Mouse (Mus musculus) liver, embryonic 12.5 days (tissue): ENCODE measurements around the gene Tuba3b. TPM values are rescaled to one million over a fixed set of nuclear protein-coding genes. Genes with fewer than 3 reads are reported as not detected.

Experiments
- ATAC-seq: fragments of 200-750 bp; cut with Nextera tagmentation; 2 replicates; pipeline ENCODE4 v1.8.0; 2017; ENCODE audit warnings: moderate number of reproducible peaks, mild to moderate bottlenecking, moderate library complexity
- H3K27ac ChIP-seq: fragments of 300-500 bp; sonication (generic); 2 replicates; pipeline ENCODE4 v1.5.1; 2016; ENCODE audit warnings: mild to moderate bottlenecking
- H3K27me3 ChIP-seq: fragments of 300-500 bp; sonication (generic); replicated peaks from 2 replicates; pipeline ENCODE4 v1.6.1; 2016; ENCODE audit warnings: mild to moderate bottlenecking, moderate library complexity
- H3K36me3 ChIP-seq: fragments of 300-500 bp; sonication (generic); 2 replicates; pipeline ENCODE4 v1.6.1; 2016; ENCODE audit warnings: mild to moderate bottlenecking, moderate library complexity
- H3K4me1 ChIP-seq: fragments of 300-500 bp; sonication (generic); 2 replicates; pipeline ENCODE4 v1.6.1; 2016
- H3K4me2 ChIP-seq: fragments of 300-500 bp; sonication (generic); 2 replicates; pipeline ENCODE4 v1.6.1; 2016; ENCODE audit warnings: mild to moderate bottlenecking, moderate library complexity
- H3K4me3 ChIP-seq: fragments of 300-500 bp; sonication (generic); 2 replicates; pipeline ENCODE4 v1.5.1; 2016; ENCODE audit warnings: mild to moderate bottlenecking, moderate library complexity
- H3K9ac ChIP-seq: fragments of 300-500 bp; sonication (generic); 2 replicates; pipeline ENCODE4 v1.6.1; 2016; ENCODE audit warnings: mild to moderate bottlenecking, moderate library complexity
- H3K9me3 ChIP-seq: fragments of 300-500 bp; sonication (generic); replicated peaks from 2 replicates; pipeline ENCODE4 v1.6.1; 2016; ENCODE audit warnings: mild to moderate bottlenecking, moderate library complexity
- WGBS: fragments of 180-500 bp; shearing (Covaris S2); methylation state at CpG from one replicate; pipeline ENCODE4 v1.1.7; 2016; ENCODE audit not compliant: insufficient replicate concordance; 5-methylcytosine and 5-hydroxymethylcytosine counted together
- polyA plus RNA-seq: library from polyadenylated mRNA; unstranded; fragments of >200 nt; fragmentation: Nextera tagmentation; extraction: Ambion mirVana; gene quantifications from 2 replicates; pipeline ENCODE4 v1.2.1, GENCODE M21; 2016

Gene Tuba3b
- polyA plus RNA-seq, 1 experiment from 2014 or later, result not detected

DNA sequence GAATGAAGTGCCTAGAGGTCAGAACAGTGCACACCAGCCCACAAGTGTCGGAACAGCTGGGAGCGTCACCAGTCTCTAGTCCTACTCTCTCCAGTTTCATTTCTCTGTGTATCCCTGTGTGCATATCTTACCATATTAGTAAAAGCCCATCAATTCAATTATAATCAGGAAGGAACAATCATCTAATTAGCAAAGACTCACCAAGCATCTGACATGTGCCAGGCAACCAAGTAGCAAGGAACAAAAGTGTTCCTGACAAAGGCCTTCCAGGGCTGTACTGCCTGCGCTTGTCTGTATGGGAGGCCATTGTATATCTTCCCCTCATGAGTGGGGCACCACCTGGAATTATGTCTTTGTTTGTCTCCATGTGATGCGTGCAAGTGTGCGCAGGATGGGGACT lies 4.7 kb upstream of the Tuba3b start:
- H3K27ac ChIP-seq, result no peak overlapping the region
- H3K4me2 ChIP-seq, result no peak overlapping the region
- H3K4me1 ChIP-seq, result no peaks in the 10 kb centered on the region
- H3K9me3 ChIP-seq, result no peaks in the 10 kb centered on the region
- 84% methylated on average over 5 of the region's 5 CpGs for WGBS
- no peaks in the 10 kb centered on the region for H3K36me3 ChIP-seq
- no peak overlapping the region for H3K4me3 ChIP-seq
- no peak for ATAC-seq
- H3K9ac ChIP-seq, result no peak overlapping the region
- no peaks in the 10 kb centered on the region for H3K27me3 ChIP-seq

DNA sequence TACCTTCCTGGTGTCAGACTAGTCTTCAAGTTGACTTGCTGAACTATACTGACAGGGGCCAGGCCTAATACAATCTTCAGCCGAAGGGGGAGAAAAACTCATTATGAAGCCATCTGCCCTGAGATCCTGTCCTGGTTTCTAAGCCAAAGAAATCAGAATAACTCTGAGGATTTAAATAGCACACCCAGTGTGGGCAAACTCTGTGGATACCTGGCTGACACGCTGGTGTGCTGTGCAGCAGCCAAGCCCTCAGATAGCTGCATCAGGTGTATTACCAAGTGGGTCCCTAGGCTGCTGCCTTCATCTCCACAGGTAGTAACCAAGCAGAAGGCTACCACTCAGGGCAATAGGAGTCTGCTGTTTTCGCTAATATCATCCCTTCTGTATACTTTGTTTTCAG lies 2.9 kb upstream of the Tuba3b start:
- ATAC-seq, result no peak

DNA sequence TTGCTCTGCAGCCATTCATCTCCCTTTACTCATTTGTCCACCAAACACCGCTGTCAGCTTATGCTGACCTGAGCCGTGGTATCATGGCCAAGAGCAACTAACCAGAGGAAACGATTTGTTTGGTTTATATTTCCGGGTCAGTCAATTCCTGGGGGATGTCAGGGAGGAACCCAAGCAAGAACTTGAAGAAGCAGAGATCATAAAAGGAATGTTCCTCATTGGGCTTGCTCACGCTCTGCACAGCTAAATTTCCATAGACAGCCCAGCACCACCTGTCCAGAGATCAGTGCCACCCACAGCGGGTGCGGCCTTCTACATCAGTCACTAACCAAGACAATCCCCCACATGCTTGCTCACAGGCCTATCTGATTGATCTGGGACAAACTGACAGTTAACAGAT lies 1.3 kb upstream of the Tuba3b start, which contains the start of gene Lmntd1:
Gene Lmntd1 (minus strand): TSS at position 101 of the 400 bp plus-strand sequence.
- 70% methylated on average over 7 of the region's 7 CpGs for WGBS
- Histone ChIP-seq H3K27me3 (no peaks in the 10 kb centered on the region), H3K4me3 (no peak within 1 kb of the TSS), H3K4me1 (no peaks in the 10 kb centered on the region), H3K27ac (no peak within 1 kb of the TSS), H3K9me3 (no peaks in the 10 kb centered on the region), H3K4me2 (no peak within 1 kb of the TSS), H3K36me3 (no peaks in the 10 kb centered on the region), H3K9ac (no peak within 1 kb of the TSS)
- ATAC-seq, result no peak

More for the DNA sequence above, 2.9 kb upstream of the Tuba3b start:
- Histone ChIP-seq H3K36me3 (no peaks in the 10 kb centered on the region), H3K27me3 (no peaks in the 10 kb centered on the region), H3K27ac (no peak overlapping the region), H3K4me1 (no peaks in the 10 kb centered on the region), H3K9ac (no peak overlapping the region), H3K4me3 (no peak overlapping the region), H3K9me3 (no peaks in the 10 kb centered on the region), H3K4me2 (no peak overlapping the region)
- 70% methylated on average over 3 of the region's 3 CpGs for WGBS

DNA sequence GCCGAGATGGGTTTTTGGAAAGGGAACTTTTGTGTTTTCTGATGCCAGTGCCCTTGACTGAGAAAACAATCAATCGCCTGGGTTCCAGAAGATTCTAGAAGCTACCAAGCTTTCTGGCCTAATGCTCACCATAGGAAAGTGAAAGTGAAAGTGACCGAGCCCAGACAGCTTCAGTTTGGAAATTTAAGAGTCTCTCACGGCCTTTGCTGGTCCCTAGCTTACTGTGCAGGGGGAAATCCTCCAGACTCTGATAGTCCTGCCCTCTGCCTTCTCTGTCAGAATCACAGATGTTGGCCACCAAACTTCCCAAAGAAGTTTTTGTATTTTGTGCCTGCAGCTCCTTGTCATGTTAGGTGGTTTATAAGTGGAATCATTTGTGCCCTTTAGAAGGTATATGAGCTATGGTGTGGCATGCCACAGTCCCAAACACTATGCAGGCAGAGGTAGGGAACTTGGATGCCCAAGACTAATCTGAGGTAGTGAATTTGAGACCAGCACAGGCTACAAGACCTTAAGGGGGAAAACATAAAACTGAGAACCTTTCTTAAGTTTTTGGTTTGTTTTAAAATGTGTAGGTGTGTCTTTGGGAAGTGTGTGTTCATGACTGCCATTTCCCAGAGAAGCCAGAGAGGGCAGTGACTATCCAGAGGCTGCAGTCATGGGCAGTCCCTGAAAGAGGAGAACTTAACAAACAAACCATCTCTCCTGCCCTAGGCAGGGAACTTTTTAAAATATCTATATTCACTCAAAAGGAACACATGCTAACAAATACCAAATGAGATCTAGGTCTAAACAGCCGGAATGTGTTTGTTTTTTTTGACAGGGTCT lies 1.1 kb downstream of the Tuba3b start:
- peak overlapping the region; percentile 17; the same call in 1 of the 2 replicates for H3K4me2 ChIP-seq
- H3K4me1 ChIP-seq, result no peaks in the 10 kb centered on the region
- ATAC-seq, result no peak
- H3K27me3 ChIP-seq, result no peaks in the 10 kb centered on the region
- WGBS, result 59% methylated on average over 5 of the region's 5 CpGs
- no peak overlapping the region for H3K4me3 ChIP-seq
- no peaks in the 10 kb centered on the region for H3K9me3 ChIP-seq
- H3K9ac ChIP-seq, result no peak overlapping the region
- no peaks in the 10 kb centered on the region for H3K36me3 ChIP-seq
- no peak overlapping the region for H3K27ac ChIP-seq

DNA sequence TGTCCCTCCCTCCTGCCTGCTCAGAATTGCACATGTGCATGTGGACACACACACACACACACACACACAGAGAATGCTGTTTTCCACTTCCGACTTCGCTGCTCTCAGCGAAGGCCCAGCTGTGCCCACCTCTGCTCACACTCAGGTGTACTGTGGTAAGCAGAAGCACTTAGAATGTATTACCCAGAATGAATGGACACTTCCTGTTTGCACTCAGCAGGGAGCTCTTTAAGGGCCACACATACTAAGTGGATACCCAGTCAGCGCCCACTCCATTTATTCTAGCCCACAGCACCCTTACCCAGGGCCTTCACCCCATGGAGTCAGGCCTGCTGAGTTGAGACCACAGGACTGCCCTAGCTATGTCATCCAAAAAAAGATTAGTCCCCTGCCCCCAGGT lies 7.6 kb downstream of the Tuba3b start:
- Histone ChIP-seq H3K4me3 (no peak overlapping the region), H3K27ac (no peak overlapping the region), H3K9me3 (no peaks in the 10 kb centered on the region), H3K36me3 (no peaks in the 10 kb centered on the region), H3K27me3 (no peaks in the 10 kb centered on the region), H3K4me1 (no peaks in the 10 kb centered on the region), H3K4me2 (no peak overlapping the region), H3K9ac (no peak overlapping the region)
- 76% methylated on average over 4 of the region's 4 CpGs for WGBS
- no peak for ATAC-seq

DNA sequence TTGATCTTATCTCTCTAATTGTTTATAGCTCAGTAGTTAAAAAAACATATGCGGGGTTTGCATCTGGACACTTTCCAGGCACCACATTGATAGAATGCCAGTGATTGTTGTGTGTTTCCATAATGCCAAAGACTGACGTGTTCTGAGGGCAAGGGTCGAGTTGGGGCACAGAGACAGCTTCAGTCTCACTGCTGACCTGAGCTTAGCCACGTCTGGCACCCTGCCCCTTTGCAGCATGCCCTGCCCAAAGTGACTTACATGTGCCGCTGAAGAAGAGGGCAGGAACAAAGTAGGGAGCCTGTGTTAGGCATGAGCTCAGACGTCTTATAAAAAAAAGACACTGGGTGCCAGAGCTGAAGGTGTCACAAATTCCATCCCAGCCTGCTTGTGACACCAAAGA lies 14.7 kb downstream of the Tuba3b start:
- H3K4me2 ChIP-seq, result no peak overlapping the region
- no peak overlapping the region for H3K4me3 ChIP-seq
- ATAC-seq, result no peak
- H3K27me3 ChIP-seq, result no peaks in the 10 kb centered on the region
- no peak overlapping the region for H3K9ac ChIP-seq
- WGBS, result 48% methylated on average over 6 of the region's 6 CpGs
- no peak overlapping the region for H3K27ac ChIP-seq
- no peaks in the 10 kb centered on the region for H3K4me1 ChIP-seq
- no peaks in the 10 kb centered on the region for H3K36me3 ChIP-seq
- 0 out of 2 replicates have a peak, but pooled peaks cover 4% of the 10 kb centered on the region for H3K9me3 ChIP-seq

DNA sequence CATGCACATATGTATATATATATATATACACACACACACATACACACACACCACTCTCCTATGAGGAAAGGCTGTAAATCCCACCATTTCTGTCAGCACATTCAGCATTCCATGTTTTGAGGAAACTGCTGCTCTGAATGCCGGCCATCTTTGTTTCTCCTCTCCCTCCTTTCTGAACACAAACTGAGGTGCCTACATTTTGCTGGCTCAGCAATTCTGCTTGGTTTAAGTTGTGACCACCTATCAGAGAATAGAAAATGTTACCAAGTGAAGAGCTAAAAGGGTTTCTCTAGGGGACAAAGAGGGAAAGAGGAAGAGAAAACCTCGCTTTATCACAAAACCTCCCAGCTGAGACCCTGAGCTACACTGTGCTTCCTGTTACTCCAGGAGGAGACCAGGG lies 18.9 kb downstream of the Tuba3b start:
- no peaks in the 10 kb centered on the region for H3K36me3 ChIP-seq
- no peaks in the 10 kb centered on the region for H3K4me1 ChIP-seq
- no peak overlapping the region for H3K9ac ChIP-seq
- no peak for ATAC-seq
- H3K4me2 ChIP-seq, result no peak overlapping the region
- WGBS, result 55% methylated on average over 2 of the region's 2 CpGs
- H3K27me3 ChIP-seq, result no peaks in the 10 kb centered on the region
- no peak overlapping the region for H3K4me3 ChIP-seq
- H3K9me3 ChIP-seq, result 0 out of 2 replicates have a peak, but pooled peaks cover 8% of the 10 kb centered on the region
- no peak overlapping the region for H3K27ac ChIP-seq

DNA sequence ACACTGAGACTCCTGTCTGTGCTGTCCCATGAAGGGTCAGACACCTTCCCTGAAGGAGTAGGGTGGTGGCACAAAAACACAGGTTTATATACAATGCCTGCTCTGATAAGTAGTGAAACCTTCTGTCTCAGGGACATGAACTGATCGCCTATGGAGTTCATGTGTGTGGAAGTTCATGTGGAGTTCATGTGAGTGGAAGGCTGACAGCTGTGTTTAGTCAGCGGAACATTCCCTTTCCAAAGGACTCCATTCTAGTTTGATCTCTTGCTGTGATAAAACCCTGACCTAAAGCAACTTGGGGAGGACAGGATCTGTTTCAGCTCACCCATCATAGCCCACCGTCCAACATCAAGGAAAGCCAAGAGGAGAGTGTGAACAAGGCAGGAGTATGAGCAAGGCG lies 21.1 kb downstream of the Tuba3b start:
- no peak overlapping the region for H3K27ac ChIP-seq
- ATAC-seq, result no peak
- H3K4me2 ChIP-seq, result no peak overlapping the region
- H3K9me3 ChIP-seq, result 0 out of 2 replicates have a peak, but pooled peaks cover 14% of the 10 kb centered on the region
- no peaks in the 10 kb centered on the region for H3K36me3 ChIP-seq
- H3K4me1 ChIP-seq, result no peaks in the 10 kb centered on the region
- H3K4me3 ChIP-seq, result no peak overlapping the region
- no peak overlapping the region for H3K9ac ChIP-seq
- H3K27me3 ChIP-seq, result no peaks in the 10 kb centered on the region
- 69% methylated on average over 4 of the region's 4 CpGs for WGBS

DNA sequence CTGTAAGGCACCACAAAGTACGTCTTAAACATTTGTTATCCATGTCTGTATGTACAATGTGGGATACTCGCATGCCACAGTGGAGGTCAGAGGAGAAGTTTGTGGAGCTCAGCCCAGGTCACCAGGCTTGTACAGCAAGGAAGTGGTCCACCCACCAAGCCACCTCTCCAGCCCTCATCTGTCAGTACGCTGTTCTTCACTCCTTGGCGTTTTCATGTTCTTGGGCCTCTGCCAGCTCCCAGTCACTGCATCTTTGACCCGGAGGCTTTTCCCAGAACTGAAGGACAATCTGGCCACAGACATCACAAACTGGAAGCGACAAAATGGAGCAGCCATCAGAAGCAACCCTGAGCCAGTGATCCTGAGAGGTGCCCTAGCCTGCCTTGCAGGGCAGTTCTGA lies 22.7 kb downstream of the Tuba3b start:
- Histone ChIP-seq H3K36me3 (no peaks in the 10 kb centered on the region), H3K4me3 (no peak overlapping the region), H3K9ac (no peak overlapping the region), H3K27ac (no peak overlapping the region), H3K4me2 (no peak overlapping the region), H3K9me3 (0 out of 2 replicates have a peak, but pooled peaks cover 10% of the 10 kb centered on the region), H3K4me1 (no peaks in the 10 kb centered on the region), H3K27me3 (no peaks in the 10 kb centered on the region)
- 71% methylated on average over 6 of the region's 6 CpGs for WGBS
- no peak for ATAC-seq

DNA sequence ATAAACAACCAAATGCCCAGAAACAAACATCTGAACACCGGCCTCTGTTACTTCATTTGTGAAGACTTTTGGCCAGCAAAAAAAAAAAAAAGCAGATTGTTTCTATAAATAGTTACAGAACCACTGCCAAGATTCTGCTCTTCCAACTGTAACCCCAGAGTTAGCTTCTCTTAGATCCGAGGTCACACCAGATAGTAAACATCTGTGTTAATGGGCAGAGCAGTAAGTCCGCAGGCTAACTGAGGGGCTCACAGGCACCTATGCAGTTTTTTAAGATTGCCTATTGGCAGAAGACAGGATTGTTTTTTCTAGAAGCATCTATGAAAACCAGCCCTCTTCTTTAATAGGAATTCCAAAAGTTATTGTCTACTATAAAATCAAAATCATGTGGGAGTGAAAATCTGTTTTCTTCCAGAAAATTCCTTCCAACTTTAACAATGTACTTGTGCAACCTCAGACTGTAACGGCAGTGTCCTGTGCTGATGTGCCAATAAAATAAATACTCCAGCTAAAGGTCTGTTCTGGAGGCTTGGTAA lies 25.5 kb downstream of the Tuba3b start:
- 71% methylated on average over 4 of the region's 4 CpGs for WGBS
- Histone ChIP-seq H3K4me2 (no peak overlapping the region), H3K9me3 (0 out of 2 replicates have a peak, but pooled peaks cover 10% of the 10 kb centered on the region), H3K4me3 (no peak overlapping the region), H3K27ac (no peak overlapping the region), H3K4me1 (no peaks in the 10 kb centered on the region), H3K9ac (no peak overlapping the region), H3K36me3 (no peaks in the 10 kb centered on the region), H3K27me3 (no peaks in the 10 kb centered on the region)
- no peak for ATAC-seq

DNA sequence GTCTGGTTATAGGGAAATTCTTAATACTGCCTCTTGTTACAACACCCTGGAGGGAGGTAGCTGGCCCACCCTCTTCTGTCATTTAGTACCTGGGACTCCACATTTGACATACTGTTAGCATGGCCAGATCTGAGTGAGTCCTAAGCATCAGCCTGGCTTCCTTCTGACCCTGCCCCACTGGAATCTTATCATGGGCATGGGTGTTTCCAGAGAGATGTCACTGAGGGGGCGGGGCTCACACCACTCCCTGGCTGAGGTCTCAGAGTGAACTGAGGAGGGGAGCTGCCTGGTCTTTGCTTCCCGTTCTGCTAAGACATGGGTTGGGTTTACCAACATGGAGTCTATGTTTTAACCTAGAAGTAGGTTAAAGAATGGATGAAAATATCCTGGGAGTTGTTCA lies 36.4 kb downstream of the Tuba3b start:
- Histone ChIP-seq H3K4me1 (no peaks in the 10 kb centered on the region), H3K4me2 (no peak overlapping the region), H3K4me3 (no peak overlapping the region), H3K9ac (no peak overlapping the region), H3K36me3 (no peaks in the 10 kb centered on the region), H3K27ac (no peak overlapping the region), H3K27me3 (no peaks in the 10 kb centered on the region), H3K9me3 (0 out of 2 replicates have a peak, but pooled peaks cover 8% of the 10 kb centered on the region)
- 48% methylated on average over 2 of the region's 2 CpGs for WGBS
- ATAC-seq, result no peak

DNA sequence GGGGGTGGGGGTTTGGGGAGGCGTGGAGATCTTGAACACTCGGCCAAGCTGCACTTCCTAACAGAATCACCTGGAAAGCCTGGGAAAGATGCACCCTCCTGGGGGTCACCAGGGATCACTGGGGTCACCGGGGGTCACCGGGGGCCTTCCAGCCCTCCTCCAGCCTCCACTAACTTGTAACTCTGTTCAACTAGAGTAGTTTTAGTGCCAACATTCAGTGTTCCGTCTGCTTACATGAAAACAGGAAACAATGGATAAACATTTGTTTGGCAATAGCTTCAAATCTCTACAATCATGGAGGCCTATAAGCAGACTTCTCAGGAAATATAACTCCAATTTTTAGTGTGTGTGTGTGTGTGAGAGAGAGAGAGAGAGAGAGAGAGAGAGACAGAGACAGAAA lies 37.4 kb downstream of the Tuba3b start:
- no peaks in the 10 kb centered on the region for H3K4me1 ChIP-seq
- ATAC-seq, result no peak
- WGBS, result 64% methylated on average over 5 of the region's 5 CpGs

More for the DNA sequence above, 37.4 kb downstream of the Tuba3b start:
- Histone ChIP-seq H3K27ac (no peak overlapping the region), H3K9me3 (0 out of 2 replicates have a peak, but pooled peaks cover 8% of the 10 kb centered on the region), H3K9ac (no peak overlapping the region), H3K4me3 (no peak overlapping the region), H3K36me3 (no peaks in the 10 kb centered on the region), H3K27me3 (no peaks in the 10 kb centered on the region), H3K4me2 (no peak overlapping the region)
